Mouse (Mus musculus): ENCODE results near the gene Top2b. TPM values are rescaled to one million over a fixed set of nuclear protein-coding genes. Genes with fewer than 3 reads are reported as not detected.

Gene Top2b
- polyA plus RNA-seq (2012; rRNA removed): 6.5 and 8.9 TPM in 2 replicates

DNA sequence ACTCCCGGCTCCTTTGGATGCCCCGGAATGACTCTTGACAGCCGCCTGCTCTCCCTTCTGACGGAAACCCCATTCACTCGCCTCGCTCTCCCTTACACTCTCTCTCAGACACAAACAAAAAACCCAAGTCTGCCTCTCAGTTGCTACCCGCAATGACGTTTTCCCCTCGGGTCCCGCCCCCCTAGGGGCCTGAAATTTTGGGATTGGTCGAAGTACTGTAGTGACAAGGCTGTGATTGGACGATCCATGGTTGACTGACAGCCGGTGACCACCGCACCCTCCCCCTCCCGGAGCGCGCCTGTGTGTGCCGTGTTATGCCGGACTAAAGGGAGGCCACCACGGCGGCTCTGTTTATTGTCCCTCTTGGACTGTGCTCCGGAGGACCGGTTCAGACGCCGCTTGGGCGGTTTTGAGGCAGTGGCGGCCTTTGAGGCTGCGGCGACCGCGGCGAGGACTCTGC lies at the start of gene Top2b:
TSS of gene Top2b (plus strand) at position 302 of the 460 bp plus-strand sequence.
- DNase-seq (ENCODE audit: low read depth, low spot score): peak; percentile 97
- under 1% methylated on average over 32 of the region's 32 CpGs for WGBS

- DNase-seq (ENCODE audit: low read depth, low spot score): no peak
- WGBS: 39% methylated on average over 1 of the region's 1 CpGs
Measured at GRCm38 (mm10) chr14:16316715-16317114, 48.3 kb upstream of the Top2b start.

GRCm38 (mm10) chr14:16319818-16320217 lies 45.2 kb upstream of the Top2b start:
- no peak for DNase-seq (ENCODE audit: low read depth, low spot score)
- 39% methylated on average over 2 of the region's 2 CpGs for WGBS

GRCm38 (mm10) chr14:16324394-16324793 lies 40.6 kb upstream of the Top2b start:
- no peak for DNase-seq (ENCODE audit: low read depth, low spot score)
- WGBS: 76% methylated on average over 4 of the region's 4 CpGs

- WGBS: 42% methylated on average over 1 of the region's 1 CpGs
Measured at GRCm38 (mm10) chr14:16325208-16325607, 39.8 kb upstream of the Top2b start.

GRCm38 (mm10) chr14:16328531-16328930 lies 36.4 kb upstream of the Top2b start:
- DNase-seq (ENCODE audit: low read depth, low spot score): no peak
- 39% methylated on average over 2 of the region's 2 CpGs for WGBS

More at GRCm38 (mm10) chr14:16325208-16325607, 39.8 kb upstream of the Top2b start:
- no peak for DNase-seq (ENCODE audit: low read depth, low spot score)

- 55% methylated on average over 5 of the region's 5 CpGs for WGBS
- no peak for DNase-seq (ENCODE audit: low read depth, low spot score)
Measured at GRCm38 (mm10) chr14:16328959-16329480, 36.0 kb upstream of the Top2b start.

DNA sequence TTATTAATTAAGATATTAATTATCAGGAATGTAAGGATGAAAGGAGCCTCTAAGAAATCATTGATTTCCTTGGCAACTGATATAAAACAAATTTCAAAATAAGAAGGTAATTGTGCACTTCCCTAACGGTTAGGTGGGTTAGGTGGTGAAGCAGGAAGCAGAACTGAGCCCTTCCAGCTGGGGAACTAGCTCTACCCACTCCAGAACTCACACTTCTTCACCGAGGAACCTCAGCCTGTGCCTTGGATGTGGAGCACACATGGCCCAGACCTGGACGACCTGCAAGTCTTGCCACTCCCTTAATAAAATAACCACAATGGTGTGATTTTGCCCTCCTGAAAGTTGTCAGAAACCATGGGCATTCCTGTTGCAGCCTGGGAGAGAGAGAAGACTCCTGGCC lies 35.2 kb upstream of the Top2b start:
- WGBS: 49% methylated on average over 3 of the region's 3 CpGs
- DNase-seq (ENCODE audit: low read depth, low spot score): no peak

DNA sequence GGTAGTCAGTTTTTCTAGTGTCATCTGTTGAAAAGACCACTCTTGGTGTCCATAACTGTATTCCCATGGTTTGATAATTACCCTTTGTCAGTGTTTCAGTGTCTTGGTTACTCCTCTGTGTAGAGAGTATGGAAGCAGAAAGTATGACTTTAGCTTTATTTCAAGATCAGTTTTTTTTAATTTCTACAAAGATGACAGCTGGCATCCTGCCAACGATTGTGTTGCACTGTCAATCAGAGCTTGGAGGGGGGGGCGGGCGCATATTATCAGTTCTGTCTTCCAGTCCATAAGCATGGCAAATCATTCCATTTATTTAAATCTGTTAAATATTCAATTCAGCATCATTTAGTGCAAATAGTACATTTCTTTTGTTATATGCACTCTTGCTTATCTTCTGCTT lies 30.7 kb upstream of the Top2b start:
- WGBS: 81% methylated on average over 3 of the region's 3 CpGs
- no peak for DNase-seq (ENCODE audit: low read depth, low spot score)

DNA sequence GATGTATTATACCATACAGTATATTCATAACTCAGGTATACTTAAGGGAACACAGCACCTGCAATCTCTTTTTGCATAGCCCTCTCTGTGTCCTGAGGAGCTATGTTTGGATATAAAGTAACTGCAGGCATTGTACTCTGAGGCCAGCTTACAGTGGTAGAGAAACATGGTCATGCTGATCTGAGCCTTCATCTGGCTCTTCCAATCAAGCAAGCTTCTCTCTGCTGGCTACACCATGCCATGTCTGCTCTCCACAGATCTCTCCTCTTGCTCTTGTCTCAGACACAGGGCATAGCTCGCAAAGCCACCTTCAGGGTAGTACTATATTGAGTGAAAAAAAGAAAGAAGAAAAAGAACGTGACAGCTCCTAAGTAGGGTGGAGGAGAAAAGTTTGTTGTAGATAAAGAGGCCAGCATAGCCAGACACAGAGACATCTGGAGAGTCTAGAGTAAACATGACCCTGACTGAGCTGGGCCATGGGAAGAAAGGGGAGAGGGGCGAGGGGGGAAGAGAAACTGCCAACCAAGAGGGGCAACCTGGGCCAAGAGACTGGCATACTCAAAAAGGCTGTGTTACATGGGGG lies 29.1 kb upstream of the Top2b start:
- WGBS: 49% methylated on average over 3 of the region's 3 CpGs
- no peak for DNase-seq (ENCODE audit: low read depth, low spot score)

- 77% methylated on average over 9 of the region's 9 CpGs for WGBS
- DNase-seq (ENCODE audit: low read depth, low spot score): no peak
Measured at GRCm38 (mm10) chr14:16347505-16347904, 17.5 kb upstream of the Top2b start.

DNA sequence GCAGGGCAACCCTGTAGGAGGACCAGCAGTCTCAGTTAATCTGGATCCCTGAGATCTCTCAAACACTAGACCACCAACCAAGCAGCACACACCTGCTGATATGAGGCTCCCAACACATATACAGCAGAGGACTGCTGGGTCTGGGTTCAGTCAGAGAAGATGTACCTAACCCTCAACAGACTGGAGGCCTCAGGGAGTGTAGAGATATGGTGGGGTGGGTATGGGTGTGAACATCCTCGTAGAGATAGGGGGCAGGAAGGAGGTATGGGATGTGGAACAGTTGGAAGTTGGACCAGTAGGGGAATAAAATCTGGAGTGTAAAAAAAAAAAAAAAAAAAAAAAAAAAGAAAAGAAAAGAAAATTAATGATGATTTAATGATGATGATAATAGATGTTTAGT lies 5.3 kb upstream of the Top2b start:
- no peak for DNase-seq (ENCODE audit: low read depth, low spot score)
- 45% methylated on average over 1 of the region's 1 CpGs for WGBS

DNA sequence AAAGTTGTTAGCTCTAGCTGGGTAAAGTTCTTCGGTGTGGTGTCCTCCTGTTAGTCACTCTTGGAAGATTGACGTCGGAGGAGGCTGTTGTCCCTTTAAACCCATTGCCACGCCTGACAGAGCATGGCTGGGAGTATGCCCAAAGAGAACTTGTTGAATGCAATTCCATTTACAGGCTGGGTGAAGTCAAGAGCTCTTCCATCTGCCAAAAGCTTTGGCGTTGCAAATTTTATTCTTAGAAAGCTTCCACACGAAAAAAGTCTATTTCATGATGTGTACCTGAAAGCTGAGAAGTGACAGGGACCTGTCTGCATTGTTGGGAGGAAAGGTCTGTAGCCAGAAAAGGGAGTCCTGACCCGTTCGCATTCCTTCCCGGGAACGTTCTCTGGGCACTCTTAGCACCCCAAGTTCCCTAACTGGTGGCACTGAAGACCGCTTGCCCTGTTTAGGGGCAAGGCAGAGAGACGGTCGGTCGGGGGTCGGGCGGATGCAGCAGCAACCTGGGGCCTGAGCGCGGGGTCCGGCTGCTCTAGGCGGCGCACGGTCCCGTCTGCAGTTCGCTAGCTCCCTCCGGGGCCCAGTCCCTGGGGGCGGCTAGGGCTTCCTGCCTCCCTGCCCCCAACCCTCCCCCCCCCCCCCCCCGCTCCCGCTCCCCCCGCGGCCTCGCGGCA lies 683 bp upstream of the Top2b start:
- peak; percentile 78 for DNase-seq (ENCODE audit: low read depth, low spot score)
- WGBS: under 1% methylated on average over 26 of the region's 32 CpGs

DNA sequence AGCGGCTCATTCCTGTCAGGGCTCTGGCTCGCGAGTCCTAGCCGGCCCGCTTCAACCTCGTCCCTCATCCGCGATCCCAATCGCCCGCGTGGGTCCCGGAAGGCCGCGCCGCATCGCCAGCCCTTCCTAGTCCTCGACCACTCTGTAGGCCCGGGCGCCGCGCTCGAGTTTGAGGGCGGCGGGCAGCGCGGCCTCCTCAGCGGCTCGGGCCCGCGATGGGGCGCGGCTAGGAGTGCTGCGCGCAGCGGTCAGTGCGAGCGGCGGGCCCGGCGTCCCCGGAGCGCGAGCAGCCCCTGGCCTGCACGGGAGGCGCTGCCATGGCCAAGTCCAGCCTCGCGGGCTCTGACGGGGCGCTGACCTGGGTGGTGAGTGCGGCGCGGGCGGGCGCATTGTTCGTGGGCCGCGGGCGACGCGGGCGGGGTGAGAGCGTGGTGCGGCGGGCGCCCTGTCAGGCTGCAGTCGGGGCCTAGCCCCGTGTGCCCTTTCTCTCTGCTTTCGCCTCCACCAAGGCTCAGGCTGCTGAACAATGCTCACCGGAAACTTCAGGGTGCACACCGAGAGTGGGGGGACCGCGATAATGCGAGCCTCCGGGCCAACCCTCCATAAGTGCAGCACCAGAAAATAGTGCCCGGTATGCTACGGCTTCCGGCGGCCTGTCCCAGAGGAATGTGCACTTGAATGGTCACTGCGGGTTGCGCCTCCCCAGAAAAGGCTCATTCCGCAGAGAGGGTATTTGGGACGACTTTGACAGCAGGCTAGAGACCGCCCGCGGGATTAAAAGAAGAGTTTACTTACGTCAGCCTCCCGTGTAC lies 589 bp downstream of the Top2b start:
- DNase-seq (ENCODE audit: low read depth, low spot score): peak; percentile 8
- WGBS: under 1% methylated on average over 87 of the region's 87 CpGs

DNA sequence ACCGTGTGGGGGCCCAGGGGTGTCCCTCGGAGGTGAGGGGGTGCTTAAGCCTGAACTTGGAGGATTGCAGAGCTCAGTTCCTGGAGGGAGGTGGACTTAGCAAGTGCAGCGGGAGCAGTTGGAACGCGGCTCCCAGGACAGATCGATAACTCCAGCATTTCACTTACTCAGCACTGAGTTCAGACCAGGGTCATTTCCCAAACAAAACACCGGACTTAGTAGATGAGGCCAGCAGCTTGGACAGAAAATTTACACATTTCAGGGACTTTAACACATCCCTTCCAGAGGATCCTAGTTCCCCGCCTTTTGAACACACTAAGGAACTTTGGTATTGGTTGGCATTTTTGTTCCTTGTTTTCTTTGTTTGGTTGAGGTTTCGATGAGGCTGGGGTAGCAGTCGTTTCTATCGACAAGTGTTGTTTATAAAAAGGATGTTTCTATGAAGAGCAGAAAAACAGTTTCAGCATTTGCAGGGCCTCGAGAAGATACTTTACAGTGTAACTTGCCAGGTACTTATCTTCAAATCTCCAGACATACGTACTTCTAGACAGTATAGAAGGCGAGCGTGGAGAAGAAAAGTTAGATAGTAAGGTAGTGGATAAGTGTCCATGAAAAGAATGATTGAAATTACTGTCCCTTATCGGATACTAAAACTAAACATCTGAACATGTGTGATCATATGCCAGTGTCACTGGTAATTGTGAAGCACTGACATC lies 1.4 kb downstream of the Top2b start:
- 3% methylated on average over 16 of the region's 16 CpGs for WGBS

GRCm38 (mm10) chr14:16366986-16367385 lies 2.0 kb downstream of the Top2b start:
- WGBS: 19% methylated on average over 2 of the region's 2 CpGs
- no peak for DNase-seq (ENCODE audit: low read depth, low spot score)

More for the DNA sequence above, 1.4 kb downstream of the Top2b start:
- no peak for DNase-seq (ENCODE audit: low read depth, low spot score)

GRCm38 (mm10) chr14:16372761-16373160 lies 7.8 kb downstream of the Top2b start:
- no peak for DNase-seq (ENCODE audit: low read depth, low spot score)

- no peak for DNase-seq (ENCODE audit: low read depth, low spot score)
Measured at GRCm38 (mm10) chr14:16373190-16373589, 8.2 kb downstream of the Top2b start.

GRCm38 (mm10) chr14:16379917-16380570 lies 15.1 kb downstream of the Top2b start:
- WGBS: 6% methylated on average over 2 of the region's 2 CpGs
- peak; percentile 57 for DNase-seq (ENCODE audit: low read depth, low spot score)
